Mouse (Mus musculus) brain, embryonic 14.5 days (tissue): ENCODE results near the gene Adamts9.

Experiments used
- CTCF ChIP-seq: fragments of 200-500 bp; IDR thresholded peaks from 2 replicates; pipeline ENCODE4 v1.5.1; 2012; ENCODE audit warnings: inconsistent platforms, mild to moderate bottlenecking, moderate library complexity, borderline replicate concordance; ENCODE audit not compliant: insufficient read depth, insufficient read length; ENCODE audit errors: extremely low read depth
- POLR2A ChIP-seq: fragments of 200-500 bp; IDR thresholded peaks from 2 replicates; pipeline ENCODE4 v1.6.1; 2012; ENCODE audit warnings: mild to moderate bottlenecking, inconsistent platforms, borderline replicate concordance; ENCODE audit not compliant: poor library complexity, insufficient read depth, insufficient read length, severe bottlenecking; ENCODE audit errors: extremely low read depth

DNA sequence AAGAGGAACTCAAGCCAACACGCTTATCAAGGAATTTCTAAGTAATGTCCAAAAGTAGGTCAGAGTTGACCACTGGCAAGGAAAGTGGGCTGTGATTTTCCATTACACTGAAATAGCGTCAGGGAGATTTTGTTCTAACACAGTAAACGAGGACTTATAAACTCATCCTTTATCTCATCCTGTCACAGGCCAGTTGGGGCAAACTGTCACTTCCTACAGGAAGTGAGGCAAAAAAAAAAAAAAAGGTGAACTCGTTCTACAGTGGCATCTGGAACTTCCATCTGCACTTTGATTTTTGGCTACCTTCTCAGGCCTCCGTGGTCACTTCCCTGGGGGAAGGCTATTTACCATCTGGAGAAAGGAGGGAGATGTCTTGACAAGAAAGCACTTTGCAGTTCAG lies 68.4 kb downstream of the Adamts9 start:
- no peak for TF ChIP-seq CTCF
- no peak for TF ChIP-seq POLR2A
